Mouse (Mus musculus): Measurements from ENCODE around the gene Chchd10. TPM values are rescaled to one million over a fixed set of nuclear protein-coding genes. Genes with fewer than 3 reads are reported as not detected.

The Chchd10 gene
- total RNA-seq (2023), result 10 to 100 TPM in 1 of 2 experiments, 1 to 10 TPM in 1; 6.7 to 10.1 TPM

DNA sequence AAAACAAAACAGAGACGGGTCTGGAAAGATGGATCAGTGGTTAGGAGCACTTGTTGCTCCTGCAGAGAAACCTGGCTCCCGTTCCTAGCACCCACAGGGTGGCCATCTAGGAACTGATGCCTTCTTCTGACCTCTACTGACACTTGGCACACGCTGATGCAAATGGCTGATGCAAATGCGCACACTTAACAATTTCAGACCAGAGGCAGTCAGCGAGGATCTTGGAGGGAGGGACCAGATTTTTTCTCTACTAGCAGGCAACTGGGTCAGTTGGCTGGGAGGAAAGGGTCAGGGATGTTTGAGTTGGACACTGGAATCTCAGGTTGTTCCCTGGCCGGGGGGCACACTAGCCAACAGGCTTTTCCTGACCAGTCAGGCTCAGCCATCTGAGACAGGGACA lies at the start of gene Chchd10:
Chchd10 (plus strand) TSS at position 240 of the 400 bp plus-strand sequence.

DNA sequence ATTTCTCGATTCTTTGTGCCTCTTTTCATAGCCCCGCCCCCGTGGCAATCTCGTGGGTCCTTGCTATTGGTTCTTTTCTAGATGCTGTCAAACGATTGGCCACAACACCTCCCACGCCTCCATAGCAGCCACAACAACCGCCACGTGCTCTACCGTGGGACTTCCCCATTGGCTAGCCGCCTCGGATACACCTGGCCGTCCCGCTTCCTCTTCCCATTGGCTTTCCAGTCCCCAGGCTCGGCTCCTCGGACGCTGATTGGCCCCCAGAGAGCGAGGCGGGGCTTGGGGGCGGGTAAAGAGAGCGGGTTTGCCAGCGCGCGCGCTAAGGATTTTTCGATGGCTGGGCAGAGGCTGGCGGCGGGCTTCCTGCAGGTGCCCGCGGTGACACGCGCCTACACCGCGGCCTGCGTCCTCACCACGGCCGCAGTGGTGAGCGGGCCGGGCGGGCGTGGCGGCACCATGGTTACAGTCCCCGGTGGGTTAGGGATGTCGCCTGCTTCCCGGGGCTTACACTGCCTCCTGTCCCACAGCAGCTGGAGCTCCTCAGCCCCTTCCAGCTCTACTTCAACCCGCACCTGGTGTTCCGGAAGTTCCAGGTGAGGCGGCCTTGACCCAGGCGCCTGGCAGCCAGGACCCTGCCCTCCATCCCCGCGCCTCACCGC lies 39.7 kb upstream of the Chchd10 start, which contains the start of gene Derl3:
Derl3 (plus strand) TSS at position 325 of the 662 bp plus-strand sequence.

DNA sequence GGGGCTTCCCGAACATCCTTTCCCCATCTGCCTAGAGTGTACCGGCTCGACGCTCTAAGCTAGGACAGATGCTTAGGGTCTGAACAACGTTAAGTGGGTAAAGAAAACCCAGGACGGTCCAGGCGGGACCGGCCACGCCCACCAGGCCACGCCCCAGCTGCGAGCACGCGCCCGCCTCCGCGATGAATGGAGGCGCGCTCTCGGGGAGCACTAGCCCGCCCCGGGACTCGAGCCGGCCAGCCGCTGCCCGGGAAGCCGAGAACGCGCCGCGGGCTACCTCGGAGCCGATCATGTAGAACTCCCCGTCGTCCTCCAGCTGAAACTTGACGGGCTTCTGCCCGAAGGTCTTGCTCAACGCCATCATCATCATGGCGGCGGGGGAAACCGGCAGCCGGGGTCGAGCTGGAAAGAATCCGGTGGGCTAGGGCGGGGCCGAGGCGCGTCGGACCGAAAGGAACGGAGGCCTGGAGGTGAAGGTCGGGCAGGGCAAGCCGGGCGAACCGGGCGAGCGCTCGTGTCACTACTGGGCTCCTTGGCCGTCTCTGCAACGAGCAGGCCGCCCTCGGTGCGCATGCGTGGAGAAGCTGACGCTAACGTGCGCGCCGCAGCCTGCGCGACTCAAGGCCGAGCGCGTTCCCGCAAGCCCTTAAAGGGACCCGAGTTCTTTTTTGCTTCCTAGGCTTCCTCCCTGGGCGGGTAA lies 11.8 kb upstream of the Chchd10 start, which contains the start of gene Smarcb1:
Smarcb1 (minus strand) TSS at position 592 of the 700 bp plus-strand sequence.

DNA sequence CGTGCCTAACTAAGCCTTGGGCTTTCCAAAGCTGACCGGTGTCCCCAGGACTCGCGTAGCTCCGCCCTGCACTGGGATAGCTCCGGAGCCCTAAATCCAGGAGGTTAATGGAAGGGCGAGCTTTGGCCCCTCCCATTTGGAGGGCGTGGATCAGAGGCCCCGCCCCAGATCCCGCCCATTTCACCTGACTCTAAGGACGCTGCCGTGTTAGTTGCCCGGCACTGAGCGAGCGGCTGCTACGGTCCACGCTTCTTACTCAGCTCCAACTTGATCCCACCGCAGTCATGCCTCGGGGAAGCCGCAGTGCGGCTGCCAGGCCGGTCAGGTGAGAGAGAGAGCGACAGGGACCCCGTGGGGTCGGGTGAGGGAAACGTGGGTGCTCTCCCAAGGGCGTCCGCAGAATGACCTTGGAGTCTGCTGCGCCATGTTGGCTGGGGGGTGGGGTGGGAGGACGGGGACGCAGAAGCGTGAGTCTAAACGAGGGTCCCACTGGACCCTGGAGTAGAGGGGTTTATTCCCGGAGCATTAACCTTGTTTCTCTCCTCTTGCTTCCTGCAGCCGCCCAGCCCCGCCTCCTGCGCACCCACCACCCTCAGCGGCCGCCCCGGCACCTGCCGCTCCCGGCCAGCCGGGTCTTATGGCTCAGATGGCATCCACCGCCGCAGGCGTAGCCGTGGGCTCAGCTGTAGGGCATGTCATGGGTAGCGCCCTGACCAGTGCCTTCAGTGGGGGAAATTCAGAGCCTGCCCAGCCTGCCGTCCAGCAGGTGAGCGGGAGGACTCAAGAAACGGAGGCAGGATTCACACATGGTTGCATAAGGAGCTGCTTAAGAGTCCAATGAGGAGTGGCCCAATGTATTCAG lies 3.0 kb downstream of the Chchd10 start, which contains the start of gene Mmp11:
Mmp11 (minus strand) TSS at position 817 of the 862 bp plus-strand sequence.

DNA sequence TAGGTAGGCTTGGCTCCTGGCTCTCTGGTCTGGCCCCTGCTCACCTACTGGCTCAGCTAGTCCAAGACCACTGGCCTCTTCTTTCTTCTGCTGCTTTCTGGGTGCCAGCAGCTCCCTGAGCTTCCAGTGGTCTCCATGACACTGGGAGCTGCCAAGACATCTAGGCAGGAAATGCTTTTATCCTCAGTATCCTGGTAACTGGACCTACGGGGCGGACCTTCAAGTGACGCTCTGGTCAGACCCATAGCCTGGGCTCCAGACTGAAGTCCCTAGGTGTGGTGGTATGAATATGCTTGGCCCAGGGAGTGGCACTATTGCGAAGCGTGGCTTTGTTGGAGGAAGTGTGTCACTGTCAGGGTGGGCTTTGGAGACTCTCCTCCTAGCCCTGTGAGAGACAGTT lies 7.6 kb downstream of the Chchd10 start, which contains the start of gene Gm867:
Gm867 (minus strand) TSS at position 153 of the 400 bp plus-strand sequence.

DNA sequence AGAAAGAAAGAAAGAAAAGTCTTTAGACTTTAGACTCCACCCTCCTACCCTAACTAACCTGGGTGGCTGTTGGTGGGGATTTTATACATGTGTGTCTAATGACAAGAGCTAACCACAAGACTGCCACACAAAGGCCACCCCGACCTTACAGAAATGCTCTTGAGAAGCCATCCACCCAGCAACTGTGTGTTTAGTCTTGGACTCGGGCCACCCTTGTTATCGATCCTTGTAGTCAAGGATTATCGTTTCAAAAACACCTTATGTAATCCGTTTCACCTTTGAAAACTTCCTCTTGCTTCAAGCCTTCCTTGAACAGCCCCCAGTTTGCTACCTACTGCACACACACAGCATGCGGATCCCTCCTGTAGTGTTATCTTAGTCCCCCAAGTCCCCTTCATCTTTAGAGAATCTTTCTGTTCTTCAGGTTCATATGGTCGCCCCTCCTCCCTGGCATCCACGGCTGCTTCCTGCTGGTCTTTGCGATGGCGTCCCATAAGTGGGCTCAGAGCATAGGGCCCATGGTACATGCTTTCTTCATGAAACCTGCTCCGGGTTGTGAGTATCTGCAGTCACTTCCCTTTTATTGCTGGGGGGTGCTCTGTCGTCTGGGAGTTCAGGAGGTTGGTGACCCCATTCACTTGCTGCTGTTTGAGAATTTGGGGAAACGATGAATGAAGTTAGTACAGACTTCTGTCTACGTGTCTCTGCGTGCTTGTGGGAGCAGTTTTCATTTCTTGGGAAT lies 10.0 kb downstream of the Chchd10 start, which contains the start of gene Vpreb3:
Vpreb3 (plus strand) TSS at position 322 of the 742 bp plus-strand sequence.

DNA sequence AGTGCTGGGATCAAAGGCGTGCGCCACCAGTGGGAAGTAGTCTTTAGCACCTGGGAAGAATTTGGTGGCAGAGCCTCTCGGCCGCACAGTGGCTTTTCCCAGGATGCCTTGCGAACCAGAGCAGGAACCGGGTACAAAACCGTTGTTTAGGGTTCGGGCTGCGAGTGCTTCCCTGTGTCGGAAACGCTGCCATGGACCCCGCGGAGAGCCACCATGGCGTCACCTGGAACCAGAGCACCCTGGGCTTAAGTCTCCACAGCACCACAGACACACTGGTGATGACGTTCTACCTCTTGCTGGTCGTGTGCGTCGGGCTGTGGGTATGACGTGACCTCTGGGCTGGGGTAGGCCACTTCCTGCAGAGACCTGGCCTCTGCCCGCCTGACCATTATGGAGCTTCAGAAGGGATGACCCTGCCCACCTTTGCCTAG lies 21.5 kb downstream of the Chchd10 start, which contains the start of gene Gm5134:
Gm5134 (plus strand) TSS at position 134 of the 431 bp plus-strand sequence.

Other genes starting within 250 kb of the Chchd10 start
- gene Cabin1, start 168.8 kb upstream of the Chchd10 start, total RNA-seq (2023), result 10 to 100 TPM; 64.4 to 64.5 TPM
- 10 to 100 TPM in 1 of 2 experiments, 1 to 10 TPM in 1; 9.8 to 11.7 TPM for gene Ddt, start 159.7 kb upstream of the Chchd10 start, total RNA-seq (2023)
- gene Gm20441, start 152.2 kb upstream of the Chchd10 start, total RNA-seq (2023), result not detected
- gene Gstt3, start 151.7 kb upstream of the Chchd10 start, total RNA-seq (2023), result 1 to 10 TPM; 3.4 to 3.5 TPM
- 1 to 10 TPM in 1 of 2 experiments, not detected in 1; 2.6 TPM for gene Gstt1, start 134.5 kb upstream of the Chchd10 start, total RNA-seq (2023)
- gene Gstt4, start 110.6 kb upstream of the Chchd10 start, total RNA-seq (2023), result not detected
- 1 to 10 TPM; 5.0 to 6.8 TPM for gene Gstt2, start 95.7 kb upstream of the Chchd10 start, total RNA-seq (2023)
- 10 to 100 TPM; 66.0 to 70.6 TPM for gene Mif, start 72.9 kb upstream of the Chchd10 start, total RNA-seq (2023)
- 1 to 10 TPM in 1 of 2 experiments, under 1 TPM in 1; 0.60 to 3.3 TPM for gene Derl3, start 39.7 kb upstream of the Chchd10 start, total RNA-seq (2023)
- gene Smarcb1, start 11.5 kb upstream of the Chchd10 start, total RNA-seq (2023), result 10 to 100 TPM; 32.6 to 36.4 TPM
- gene Mmp11, start 3.4 kb downstream of the Chchd10 start, total RNA-seq (2023), result under 1 TPM in 1 of 2 experiments, not detected in 1; 0.60 TPM
- gene Gm867, start 7.5 kb downstream of the Chchd10 start, total RNA-seq (2023), result under 1 TPM in 1 of 2 experiments, not detected in 1; 0.53 TPM
- gene Vpreb3, start 9.9 kb downstream of the Chchd10 start, total RNA-seq (2023), result 10 to 100 TPM in 1 of 2 experiments, 1 to 10 TPM in 1; 5.8 to 12.6 TPM
- gene Gm5134, start 21.4 kb downstream of the Chchd10 start, total RNA-seq (2023), result under 1 TPM in 1 of 2 experiments, not detected in 1; 0.18 TPM
- 1 to 10 TPM; 4.6 to 5.2 TPM for gene Zfp280b, start 99.5 kb downstream of the Chchd10 start, total RNA-seq (2023)
- gene Slc5a4b, start 177.8 kb downstream of the Chchd10 start, total RNA-seq (2023), result not detected
- gene Slc5a4a, start 214.3 kb downstream of the Chchd10 start, total RNA-seq (2023), result not detected

Measured in neutrophil, adult 59 days (primary cell).